Mouse (Mus musculus): ENCODE measurements around the gene Ddx17.

DNA sequence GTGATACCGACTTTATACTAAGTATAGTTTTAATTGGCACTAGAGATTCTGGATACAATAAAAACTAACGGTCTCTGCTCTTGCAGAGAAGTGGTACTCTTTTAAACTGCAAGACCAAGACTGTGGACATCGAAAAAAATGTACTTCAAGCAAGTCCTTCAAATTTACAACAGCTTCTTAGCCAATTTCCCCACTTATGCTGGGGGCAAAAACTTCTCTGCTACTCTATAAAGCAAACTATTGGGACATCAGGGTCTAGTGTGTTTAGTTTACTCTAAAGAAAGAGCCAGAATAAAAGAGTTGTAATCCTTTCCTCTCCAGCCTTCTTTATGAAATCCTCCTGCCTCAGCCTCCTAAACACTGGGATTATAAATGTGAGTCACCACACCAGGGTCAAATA, 2.6 kb downstream of the Ddx17 start:
- TF ChIP-seq POLR2A (IDR thresholded peaks at IDR 0.05; ENCODE audit: borderline replicate concordance, insufficient read depth, low read length) (no peak), CTCF (IDR thresholded peaks at IDR 0.05; ENCODE audit: borderline replicate concordance, insufficient read depth, low read depth, low read length) (no peak)
